Mouse (Mus musculus): Measurements from ENCODE around the gene Sdhaf1. TPM values are rescaled to one million over a fixed set of nuclear protein-coding genes. Genes with fewer than 3 reads are reported as not detected.

Gene Sdhaf1
- polyA plus RNA-seq (2014; fragmentation: Nextera tagmentation; extraction: Ambion mirVana) = 23.1 and 24.5 TPM in 2 replicates

GRCm38 (mm10) chr7:30323795-30324194 is at the start of gene Sdhaf1:
Sdhaf1 (minus strand) TSS chr7:30323895.
- peak within 1 kb of the TSS; percentile 77 for H3K4me3 ChIP-seq (ENCODE audit: low read depth, low read length)
- H3K27ac ChIP-seq (ENCODE audit: low read depth, low read length) = peak within 1 kb of the TSS; percentile 35; the same call in 1 of the 2 replicates
- peak within 1 kb of the TSS; percentile 90 for H3K9ac ChIP-seq (ENCODE audit: low read length)
- no peaks in the 10 kb centered on the region for H3K36me3 ChIP-seq (ENCODE audit: control insufficient read depth, insufficient read depth, low read length)
- ATAC-seq (ENCODE audit: low FRiP score) = no peak
- H3K4me1 ChIP-seq (ENCODE audit: control insufficient read depth, insufficient read depth, low read length) = peaks cover 14% of the 10 kb centered on the region
- H3K4me2 ChIP-seq = peak within 1 kb of the TSS; percentile 60
- no peaks in the 10 kb centered on the region for H3K9me3 ChIP-seq (ENCODE audit: control insufficient read depth, low read length)
- 75% methylated on average over 3 of the region's 3 CpGs for WGBS
- H3K27me3 ChIP-seq (ENCODE audit: control insufficient read depth, insufficient read depth, low read length) = no peaks in the 10 kb centered on the region
- no peak for DNase-seq (ENCODE audit: low spot score, missing footprints)

- 78% methylated on average over 2 of the region's 2 CpGs for WGBS
- H3K9ac ChIP-seq (ENCODE audit: low read length) = no peak overlapping the region
- H3K4me1 ChIP-seq (ENCODE audit: control insufficient read depth, insufficient read depth, low read length) = peaks cover under 1% of the 10 kb centered on the region; the same call in 1 of the 2 replicates
- H3K36me3 ChIP-seq (ENCODE audit: control insufficient read depth, insufficient read depth, low read length) = no peaks in the 10 kb centered on the region
- H3K4me3 ChIP-seq (ENCODE audit: low read depth, low read length) = no peak overlapping the region
- DNase-seq (ENCODE audit: low spot score, missing footprints) (peak; percentile 76), ATAC-seq (ENCODE audit: low FRiP score) (no peak)
- H3K27me3 ChIP-seq (ENCODE audit: control insufficient read depth, insufficient read depth, low read length) = peaks cover 2% of the 10 kb centered on the region; the same call in 1 of the 2 replicates
- no peak overlapping the region for H3K27ac ChIP-seq (ENCODE audit: low read depth, low read length)
- H3K9me3 ChIP-seq (ENCODE audit: control insufficient read depth, low read length) = no peaks in the 10 kb centered on the region
- no peak overlapping the region for H3K4me2 ChIP-seq
Measured at GRCm38 (mm10) chr7:30367466-30367865, 43.8 kb upstream of the Sdhaf1 start.

GRCm38 (mm10) chr7:30363344-30363738 is 39.6 kb upstream of the Sdhaf1 start:
- H3K9ac ChIP-seq (ENCODE audit: low read length) = peak overlapping the region; percentile 80
- H3K36me3 ChIP-seq (ENCODE audit: control insufficient read depth, insufficient read depth, low read length) = no peaks in the 10 kb centered on the region
- no peak for DNase-seq (ENCODE audit: low spot score, missing footprints)
- H3K4me2 ChIP-seq = peak overlapping the region; percentile 87
- H3K27me3 ChIP-seq (ENCODE audit: control insufficient read depth, insufficient read depth, low read length) = peaks cover 2% of the 10 kb centered on the region; the same call in 1 of the 2 replicates
- WGBS = 75% methylated on average over 6 of the region's 6 CpGs
- H3K4me3 ChIP-seq (ENCODE audit: low read depth, low read length) = peak overlapping the region; percentile 59
- peak; percentile 28; the same call in 1 of the 2 replicates for ATAC-seq (ENCODE audit: low FRiP score)
- H3K27ac ChIP-seq (ENCODE audit: low read depth, low read length) = no peak overlapping the region
- H3K9me3 ChIP-seq (ENCODE audit: control insufficient read depth, low read length) = no peaks in the 10 kb centered on the region
- H3K4me1 ChIP-seq (ENCODE audit: control insufficient read depth, insufficient read depth, low read length) = peaks cover 17% of the 10 kb centered on the region

GRCm38 (mm10) chr7:30362652-30363343 is 39.1 kb upstream of the Sdhaf1 start, which contains the start of gene Lrfn3:
Lrfn3 (minus strand) TSS chr7:30362772.
- DNase-seq (ENCODE audit: low spot score, missing footprints) (peak; percentile 99), ATAC-seq (ENCODE audit: low FRiP score) (peak; percentile 78)
- Histone ChIP-seq H3K4me1 (ENCODE audit: control insufficient read depth, insufficient read depth, low read length) (peaks cover 17% of the 10 kb centered on the region), H3K36me3 (ENCODE audit: control insufficient read depth, insufficient read depth, low read length) (no peaks in the 10 kb centered on the region), H3K27me3 (ENCODE audit: control insufficient read depth, insufficient read depth, low read length) (peaks cover 2% of the 10 kb centered on the region; the same call in 1 of the 2 replicates), H3K9me3 (ENCODE audit: control insufficient read depth, low read length) (no peaks in the 10 kb centered on the region), H3K4me2 (peak within 1 kb of the TSS; percentile 87), H3K4me3 (ENCODE audit: low read depth, low read length) (peak within 1 kb of the TSS; percentile 59), H3K27ac (ENCODE audit: low read depth, low read length) (no peak within 1 kb of the TSS), H3K9ac (ENCODE audit: low read length) (peak within 1 kb of the TSS; percentile 80)
- WGBS = 1% methylated on average over 38 of the region's 55 CpGs

GRCm38 (mm10) chr7:30360028-30360427 is 36.3 kb upstream of the Sdhaf1 start:
- Histone ChIP-seq H3K4me2 (no peak overlapping the region), H3K9me3 (ENCODE audit: control insufficient read depth, low read length) (no peaks in the 10 kb centered on the region), H3K27me3 (ENCODE audit: control insufficient read depth, insufficient read depth, low read length) (peaks cover 2% of the 10 kb centered on the region; the same call in 1 of the 2 replicates), H3K27ac (ENCODE audit: low read depth, low read length) (no peak overlapping the region), H3K36me3 (ENCODE audit: control insufficient read depth, insufficient read depth, low read length) (peaks cover 5% of the 10 kb centered on the region; the same call in 1 of the 2 replicates), H3K9ac (ENCODE audit: low read length) (no peak overlapping the region), H3K4me3 (ENCODE audit: low read depth, low read length) (no peak overlapping the region), H3K4me1 (ENCODE audit: control insufficient read depth, insufficient read depth, low read length) (peaks cover 17% of the 10 kb centered on the region)
- peak; percentile 53 for DNase-seq (ENCODE audit: low spot score, missing footprints)
- no peak for ATAC-seq (ENCODE audit: low FRiP score)
- WGBS = 91% methylated on average over 17 of the region's 17 CpGs

- Histone ChIP-seq H3K4me1 (ENCODE audit: control insufficient read depth, insufficient read depth, low read length) (peaks cover 17% of the 10 kb centered on the region), H3K4me3 (ENCODE audit: low read depth, low read length) (no peak overlapping the region), H3K36me3 (ENCODE audit: control insufficient read depth, insufficient read depth, low read length) (peaks cover 5% of the 10 kb centered on the region; the same call in 1 of the 2 replicates), H3K9ac (ENCODE audit: low read length) (no peak overlapping the region), H3K27me3 (ENCODE audit: control insufficient read depth, insufficient read depth, low read length) (peaks cover 2% of the 10 kb centered on the region; the same call in 1 of the 2 replicates), H3K9me3 (ENCODE audit: control insufficient read depth, low read length) (no peaks in the 10 kb centered on the region), H3K4me2 (no peak overlapping the region), H3K27ac (ENCODE audit: low read depth, low read length) (no peak overlapping the region)
- no peak for ATAC-seq (ENCODE audit: low FRiP score)
- WGBS = 90% methylated on average over 31 of the region's 31 CpGs
- peak; percentile 4 for DNase-seq (ENCODE audit: low spot score, missing footprints)
Measured at GRCm38 (mm10) chr7:30359276-30359865, 35.7 kb upstream of the Sdhaf1 start.

GRCm38 (mm10) chr7:30358378-30359186 is 34.9 kb upstream of the Sdhaf1 start:
- DNase-seq (ENCODE audit: low spot score, missing footprints) (peak; percentile 72), ATAC-seq (ENCODE audit: low FRiP score) (no peak)
- peaks cover 5% of the 10 kb centered on the region; the same call in 1 of the 2 replicates for H3K36me3 ChIP-seq (ENCODE audit: control insufficient read depth, insufficient read depth, low read length)
- H3K27ac ChIP-seq (ENCODE audit: low read depth, low read length) = no peak overlapping the region
- no peaks in the 10 kb centered on the region for H3K9me3 ChIP-seq (ENCODE audit: control insufficient read depth, low read length)
- 0 out of 2 replicates have a peak overlapping the region, but pooled peaks have one; percentile 5 for H3K9ac ChIP-seq (ENCODE audit: low read length)
- H3K4me1 ChIP-seq (ENCODE audit: control insufficient read depth, insufficient read depth, low read length) = peaks cover 17% of the 10 kb centered on the region
- no peaks in the 10 kb centered on the region for H3K27me3 ChIP-seq (ENCODE audit: control insufficient read depth, insufficient read depth, low read length)
- H3K4me2 ChIP-seq = no peak overlapping the region
- H3K4me3 ChIP-seq (ENCODE audit: low read depth, low read length) = no peak overlapping the region
- WGBS = 76% methylated on average over 7 of the region's 7 CpGs

GRCm38 (mm10) chr7:30354059-30354458 is 30.4 kb upstream of the Sdhaf1 start:
- Histone ChIP-seq H3K36me3 (ENCODE audit: control insufficient read depth, insufficient read depth, low read length) (peaks cover 5% of the 10 kb centered on the region; the same call in 1 of the 2 replicates), H3K4me1 (ENCODE audit: control insufficient read depth, insufficient read depth, low read length) (peaks cover under 1% of the 10 kb centered on the region), H3K27ac (ENCODE audit: low read depth, low read length) (no peak overlapping the region), H3K4me2 (no peak overlapping the region), H3K9me3 (ENCODE audit: control insufficient read depth, low read length) (no peaks in the 10 kb centered on the region), H3K27me3 (ENCODE audit: control insufficient read depth, insufficient read depth, low read length) (no peaks in the 10 kb centered on the region), H3K4me3 (ENCODE audit: low read depth, low read length) (no peak overlapping the region), H3K9ac (ENCODE audit: low read length) (no peak overlapping the region)
- ATAC-seq (ENCODE audit: low FRiP score) = no peak
- WGBS = 77% methylated on average over 4 of the region's 4 CpGs
- peak; percentile 69 for DNase-seq (ENCODE audit: low spot score, missing footprints)
